Comparison of ENCODE assay signal across 1 mouse cellular context in the genomic region with DNA sequence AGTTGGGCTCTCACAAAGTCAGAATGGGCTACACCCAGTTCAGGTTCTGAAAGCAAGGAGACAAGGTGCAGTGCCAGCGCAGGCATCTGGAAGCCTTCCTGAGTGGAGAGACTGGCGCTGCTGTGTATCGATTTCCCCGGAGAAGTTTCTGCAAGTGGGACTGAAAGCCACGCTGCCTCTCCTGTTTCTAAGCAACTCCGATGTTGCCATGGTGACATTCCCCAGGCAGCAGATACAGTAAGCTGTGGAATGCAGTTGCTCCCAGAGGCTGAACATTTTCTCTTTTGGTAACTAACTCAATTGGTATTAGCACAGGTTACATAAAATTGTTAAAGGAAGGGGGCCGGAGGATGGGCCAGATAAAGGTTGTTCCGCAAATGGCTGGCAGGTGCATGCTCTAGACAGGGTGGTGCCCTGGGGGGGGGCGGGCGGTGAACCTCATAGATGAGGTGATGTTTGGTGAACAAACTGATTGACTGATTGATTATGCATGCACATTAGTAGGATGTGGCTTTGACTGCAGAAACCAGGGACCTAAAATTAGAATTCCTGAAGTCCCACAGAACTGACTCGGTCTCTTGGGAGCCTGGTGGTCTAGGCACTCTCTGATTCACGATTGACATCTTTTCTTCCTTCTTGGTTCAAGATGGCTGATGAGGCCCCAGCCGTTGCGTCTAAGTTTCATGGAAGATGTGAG.
TF ChIP-seq lines count a peak whose summit lies in the region.

No protein-coding gene starts in this region.

TF ChIP-seq in CH12.LX, 34 proteins besides CTCF, POLR2A, EP300 and RAD21 (continued from another document):
- TF ChIP-seq MEF2A (IDR thresholded peaks at IDR 0.05; ENCODE audit: borderline replicate concordance, low read depth, low read length) (peak; percentile 94), USF1 (IDR thresholded peaks at IDR 0.05; ENCODE audit: low read depth, low read length) (no peak), USF2 (conservative IDR thresholded peaks at IDR 0.05; ENCODE audit: low read depth, low read length) (no peak), SMC3 (IDR thresholded peaks at IDR 0.05; ENCODE audit: low read depth, low read length) (no peak), TCF12 (IDR thresholded peaks at IDR 0.05; ENCODE audit: low read depth, low read length) (peak; percentile 88), KAT2A (IDR thresholded peaks at IDR 0.05; ENCODE audit: insufficient replicate concordance, low read length) (peak; percentile 43; the same call in 1 of the 2 replicates), CHD1 (IDR thresholded peaks at IDR 0.05; ENCODE audit: low read depth, low read length) (no peak), E2F4 (IDR thresholded peaks at IDR 0.05; ENCODE audit: insufficient replicate concordance, low read depth, low read length) (no peak), MYC (IDR thresholded peaks at IDR 0.05; ENCODE audit: low read depth, low read length) (0 out of 2 replicates have a peak, but pooled peaks have one; percentile 42), ZKSCAN1 (IDR thresholded peaks at IDR 0.05; ENCODE audit: borderline replicate concordance, low read depth, low read length) (no peak), ZC3H11A (IDR thresholded peaks at IDR 0.05; ENCODE audit: low read depth, low read length) (no peak), JUND (conservative IDR thresholded peaks at IDR 0.05; ENCODE audit: low read depth, low read length) (no peak), BHLHE40 (IDR thresholded peaks at IDR 0.05; ENCODE audit: low read depth, low read length) (peak; percentile 89), HCFC1 (IDR thresholded peaks at IDR 0.05; ENCODE audit: low read depth, low read length) (no peak), GABPA (IDR thresholded peaks at IDR 0.05; ENCODE audit: insufficient replicate concordance, low read depth, low read length) (no peak)
TF ChIP-seq in CH12.LX: peak in this region for 13.
